Mouse (Mus musculus) hindbrain, embryonic 12.5 days (tissue): ENCODE results near the gene Ndufa6. TPM values are rescaled to one million over a fixed set of nuclear protein-coding genes. Genes with fewer than 3 reads are reported as not detected.
"Not testable (repeated sequence)": the region's sequence is repeated elsewhere in the genome, so short reads cannot be mapped to it uniquely, and the experiment has no call there.

Experiments used
- ATAC-seq: fragments of 200-750 bp; cut with Nextera tagmentation; 2 replicates; pipeline ENCODE4 v1.8.0; 2017; ENCODE audit warnings: moderate TSS enrichment; ENCODE audit not compliant: low FRiP score
- H3K27ac ChIP-seq: fragments of 300-500 bp; sonication (generic); 2 replicates; pipeline ENCODE4 v1.5.1; 2016; ENCODE audit warnings: mild to moderate bottlenecking
- H3K27me3 ChIP-seq: fragments of 300-500 bp; sonication (generic); 2 replicates; pipeline ENCODE4 v1.6.1; 2016; ENCODE audit warnings: mild to moderate bottlenecking
- H3K36me3 ChIP-seq: fragments of 300-500 bp; sonication (generic); 2 replicates; pipeline ENCODE4 v1.6.1; 2016; ENCODE audit warnings: mild to moderate bottlenecking
- H3K4me1 ChIP-seq: fragments of 300-500 bp; sonication (generic); 2 replicates; pipeline ENCODE4 v1.6.1; 2016
- H3K4me2 ChIP-seq: fragments of 300-500 bp; sonication (generic); replicated peaks from 2 replicates; pipeline ENCODE4 v1.6.1; 2016; ENCODE audit warnings: mild to moderate bottlenecking
- H3K4me3 ChIP-seq: fragments of 300-500 bp; sonication (generic); 2 replicates; pipeline ENCODE4 v1.5.1; 2016; ENCODE audit warnings: mild to moderate bottlenecking
- H3K9ac ChIP-seq: fragments of 300-500 bp; sonication (generic); 2 replicates; pipeline ENCODE4 v1.6.1; 2016; ENCODE audit warnings: mild to moderate bottlenecking, moderate library complexity
- H3K9me3 ChIP-seq: fragments of 300-500 bp; sonication (generic); replicated peaks from 2 replicates; pipeline ENCODE4 v1.6.1; 2016; ENCODE audit warnings: mild to moderate bottlenecking
- WGBS: fragments of 180-500 bp; shearing (Covaris S2); methylation state at CpG from one replicate; pipeline ENCODE4 v1.1.7; 2016; 5-methylcytosine and 5-hydroxymethylcytosine counted together
- polyA plus RNA-seq: library from polyadenylated mRNA; unstranded; fragments of >200 nt; fragmentation: Nextera tagmentation; extraction: Ambion mirVana; gene quantifications from 2 replicates; pipeline ENCODE4 v1.2.1, GENCODE M21; 2016

Gene Ndufa6
- polyA plus RNA-seq, 1 experiment from 2014 or later, result 295 TPM

- H3K27ac ChIP-seq, result peak overlapping the region; percentile 64; the same call in 1 of the 2 replicates
- H3K4me1 ChIP-seq, result peaks cover 21% of the 10 kb centered on the region
- peak overlapping the region; percentile 33 for H3K4me3 ChIP-seq
- H3K27me3 ChIP-seq, result no peaks in the 10 kb centered on the region; the same call in 1 of the 2 replicates
- peak overlapping the region; percentile 58 for H3K4me2 ChIP-seq
- no peaks in the 10 kb centered on the region for H3K9me3 ChIP-seq
- H3K36me3 ChIP-seq, result no peaks in the 10 kb centered on the region
- H3K9ac ChIP-seq, result no peak overlapping the region
- 16% methylated on average over 7 of the region's 7 CpGs for WGBS
- no peak; the same call in 1 of the 2 replicates for ATAC-seq
These were observed 25.4 kb upstream of the Ndufa6 start for GRCm38 (mm10) chr15:82379511-82379870.

GRCm38 (mm10) chr15:82378261-82379180 is 24.4 kb upstream of the Ndufa6 start:
- no peak for ATAC-seq
- no peak overlapping the region for H3K9ac ChIP-seq
- no peak overlapping the region for H3K4me3 ChIP-seq
- H3K4me2 ChIP-seq, result no peak overlapping the region
- H3K27ac ChIP-seq, result no peak overlapping the region
- 47% methylated on average over 15 of the region's 15 CpGs for WGBS
- peaks cover 21% of the 10 kb centered on the region for H3K4me1 ChIP-seq
- no peaks in the 10 kb centered on the region for H3K9me3 ChIP-seq
- H3K27me3 ChIP-seq, result no peaks in the 10 kb centered on the region; the same call in 1 of the 2 replicates
- H3K36me3 ChIP-seq, result no peaks in the 10 kb centered on the region

DNA sequence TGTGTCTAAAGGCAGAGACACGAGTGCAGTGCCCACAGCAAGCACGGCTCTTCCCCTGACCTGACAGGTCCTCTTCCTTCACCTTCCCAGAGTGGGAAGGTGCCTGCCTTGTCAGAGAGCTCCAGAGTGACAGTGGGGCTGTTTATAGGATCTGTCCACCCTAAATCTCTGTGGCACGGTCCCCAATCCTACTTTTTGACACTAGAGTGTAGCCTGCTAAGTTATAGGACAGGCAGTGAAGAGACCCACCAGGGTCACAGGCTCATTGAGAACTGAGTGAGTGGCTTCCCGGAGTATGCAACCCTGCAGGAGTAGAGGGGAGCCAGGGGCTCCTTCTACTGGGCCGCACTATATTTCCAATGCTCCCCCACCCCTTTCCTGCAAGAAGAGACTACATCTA is 23.6 kb upstream of the Ndufa6 start:
- Histone ChIP-seq H3K9ac (no peak overlapping the region), H3K9me3 (no peaks in the 10 kb centered on the region), H3K27me3 (no peaks in the 10 kb centered on the region; the same call in 1 of the 2 replicates), H3K36me3 (no peaks in the 10 kb centered on the region), H3K4me1 (peaks cover 21% of the 10 kb centered on the region), H3K4me2 (no peak overlapping the region), H3K27ac (no peak overlapping the region), H3K4me3 (no peak overlapping the region)
- WGBS, result 73% methylated on average over 5 of the region's 5 CpGs
- ATAC-seq, result no peak

DNA sequence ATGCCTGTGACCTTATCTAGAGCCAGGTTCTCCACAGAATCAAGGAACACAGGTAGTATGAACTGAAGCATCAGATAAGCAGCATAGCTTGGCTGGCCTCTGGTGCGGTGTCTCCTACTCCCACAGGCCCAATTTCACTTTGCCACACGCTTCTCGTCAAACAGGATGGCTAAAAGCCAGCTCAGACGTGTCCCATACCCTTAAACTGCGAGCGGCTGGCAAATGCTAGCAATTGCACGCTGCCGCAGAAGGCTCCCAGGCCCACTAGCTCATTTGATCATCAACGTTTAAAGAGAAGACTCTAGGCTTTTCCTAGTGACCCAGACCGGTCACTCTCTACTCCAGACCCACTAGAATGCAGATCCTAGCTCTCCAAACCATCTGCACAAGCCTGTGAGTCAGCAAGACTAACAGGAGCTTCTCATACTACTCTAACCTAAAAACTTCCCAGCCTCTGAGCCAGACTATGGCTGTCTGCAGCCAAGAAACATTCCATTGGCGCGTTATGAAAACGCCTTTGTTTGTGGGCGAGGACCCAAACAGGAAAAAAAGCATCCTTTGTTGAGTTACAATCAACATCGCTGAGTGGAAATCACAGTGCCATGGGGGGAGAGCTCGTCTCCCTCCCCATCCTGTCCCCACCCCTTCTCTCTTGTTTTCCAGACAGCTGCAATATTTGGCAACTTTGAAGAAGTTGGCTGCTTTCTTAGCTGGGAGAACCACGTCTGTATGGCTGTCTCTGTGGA is 22.4 kb upstream of the Ndufa6 start:
- no peak overlapping the region for H3K4me2 ChIP-seq
- no peaks in the 10 kb centered on the region for H3K36me3 ChIP-seq
- H3K27ac ChIP-seq, result peak overlapping the region; percentile 8; the same call in 1 of the 2 replicates
- WGBS, result 67% methylated on average over 17 of the region's 17 CpGs
- H3K9me3 ChIP-seq, result no peaks in the 10 kb centered on the region
- no peak for ATAC-seq
- H3K4me3 ChIP-seq, result no peak overlapping the region
- H3K9ac ChIP-seq, result no peak overlapping the region
- peaks cover 21% of the 10 kb centered on the region for H3K4me1 ChIP-seq
- H3K27me3 ChIP-seq, result no peaks in the 10 kb centered on the region

- Histone ChIP-seq H3K27ac (no peak overlapping the region), H3K36me3 (no peaks in the 10 kb centered on the region), H3K4me1 (peaks cover 17% of the 10 kb centered on the region), H3K27me3 (no peaks in the 10 kb centered on the region), H3K4me2 (no peak overlapping the region), H3K4me3 (no peak overlapping the region), H3K9ac (no peak overlapping the region), H3K9me3 (no peaks in the 10 kb centered on the region)
- ATAC-seq, result no peak
- WGBS, result 92% methylated on average over 9 of the region's 9 CpGs
These were observed 21.7 kb upstream of the Ndufa6 start for GRCm38 (mm10) chr15:82375855-82376254.

DNA sequence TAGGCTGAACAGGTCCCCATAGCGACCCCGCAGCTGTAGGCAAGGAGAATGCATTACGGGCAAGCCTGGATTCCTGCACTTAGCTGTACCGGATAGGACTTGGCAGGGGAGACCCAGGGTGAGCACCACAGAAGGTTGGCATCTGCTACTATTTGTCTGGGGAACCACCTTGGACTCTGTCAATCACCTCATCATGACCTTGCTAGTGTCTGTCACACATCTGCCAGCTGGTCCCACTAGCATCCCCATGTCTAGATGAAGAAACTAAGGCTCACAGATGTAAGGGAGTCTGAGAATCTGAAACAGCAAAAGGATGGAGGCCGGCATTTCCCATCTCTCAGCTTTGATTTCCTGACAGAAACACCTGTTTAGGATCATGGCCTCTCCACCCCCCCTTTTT is 20.3 kb upstream of the Ndufa6 start:
- no peaks in the 10 kb centered on the region for H3K36me3 ChIP-seq
- H3K4me2 ChIP-seq, result no peak overlapping the region
- WGBS, result 64% methylated on average over 5 of the region's 5 CpGs
- no peak overlapping the region for H3K9ac ChIP-seq
- H3K4me3 ChIP-seq, result no peak overlapping the region
- ATAC-seq, result no peak
- H3K4me1 ChIP-seq, result peaks cover 7% of the 10 kb centered on the region
- H3K9me3 ChIP-seq, result no peaks in the 10 kb centered on the region
- no peaks in the 10 kb centered on the region for H3K27me3 ChIP-seq
- no peak overlapping the region for H3K27ac ChIP-seq

GRCm38 (mm10) chr15:82372991-82373390 is 18.9 kb upstream of the Ndufa6 start:
- Histone ChIP-seq H3K4me2 (no peak overlapping the region), H3K36me3 (no peaks in the 10 kb centered on the region), H3K9me3 (no peaks in the 10 kb centered on the region), H3K4me3 (no peak overlapping the region), H3K9ac (no peak overlapping the region), H3K27ac (no peak overlapping the region), H3K27me3 (no peaks in the 10 kb centered on the region), H3K4me1 (peaks cover 7% of the 10 kb centered on the region)
- ATAC-seq, result no peak
- WGBS, result 88% methylated on average over 5 of the region's 5 CpGs

GRCm38 (mm10) chr15:82372446-82372845 is 18.3 kb upstream of the Ndufa6 start:
- Histone ChIP-seq H3K9me3 (no peaks in the 10 kb centered on the region), H3K4me2 (no peak overlapping the region), H3K9ac (no peak overlapping the region), H3K36me3 (no peaks in the 10 kb centered on the region), H3K4me1 (peaks cover 7% of the 10 kb centered on the region; the same call in 1 of the 2 replicates), H3K4me3 (no peak overlapping the region), H3K27ac (no peak overlapping the region), H3K27me3 (no peaks in the 10 kb centered on the region)
- 90% methylated on average over 6 of the region's 6 CpGs for WGBS
- no peak for ATAC-seq

DNA sequence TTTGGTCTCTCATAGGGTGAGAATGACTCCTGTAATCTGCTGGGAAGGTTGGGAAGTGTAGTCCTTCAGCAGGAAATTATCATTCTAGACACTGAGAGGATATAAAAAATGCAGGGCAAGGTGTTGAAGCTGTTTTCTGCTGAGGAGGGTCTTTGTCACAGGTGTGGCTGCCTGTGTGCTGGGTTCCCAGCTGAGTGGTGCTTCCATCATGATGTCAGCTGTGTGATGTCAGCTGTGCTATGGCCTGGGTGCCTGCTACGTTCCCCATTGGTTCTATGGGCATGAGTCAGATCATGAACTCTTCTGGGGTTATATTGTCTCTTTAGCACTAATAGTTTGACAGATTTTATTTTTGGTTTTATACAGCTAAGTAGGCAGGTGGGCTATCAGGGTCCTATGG is 14.7 kb upstream of the Ndufa6 start:
- H3K4me1 ChIP-seq, result no peaks in the 10 kb centered on the region
- 76% methylated on average over 1 of the region's 1 CpGs for WGBS
- no peak overlapping the region for H3K4me3 ChIP-seq
- no peaks in the 10 kb centered on the region for H3K27me3 ChIP-seq
- H3K9me3 ChIP-seq, result no peaks in the 10 kb centered on the region
- H3K36me3 ChIP-seq, result no peaks in the 10 kb centered on the region
- H3K4me2 ChIP-seq, result no peak overlapping the region
- no peak overlapping the region for H3K27ac ChIP-seq
- ATAC-seq, result no peak
- H3K9ac ChIP-seq, result no peak overlapping the region

DNA sequence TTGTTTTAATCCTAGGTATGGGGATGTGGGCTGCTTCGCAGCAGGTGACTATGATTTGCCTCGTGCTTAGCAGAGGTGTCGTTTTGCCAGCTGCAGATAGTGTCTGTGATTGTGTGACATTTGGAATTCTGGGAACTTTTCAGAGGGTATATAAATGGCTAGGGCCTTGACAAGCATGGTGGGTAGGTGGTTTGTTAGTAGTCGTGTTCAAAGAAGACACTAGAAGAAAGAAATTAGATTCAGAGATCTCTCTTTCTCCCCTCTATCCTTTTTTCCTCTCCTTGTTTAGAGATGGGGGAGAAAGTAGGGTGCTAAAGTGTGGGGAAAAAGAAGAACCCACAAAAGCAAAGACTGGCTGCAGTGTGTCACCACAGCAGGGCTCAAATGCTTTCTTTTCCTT is 14.0 kb upstream of the Ndufa6 start:
- no peak overlapping the region for H3K4me3 ChIP-seq

GRCm38 (mm10) chr15:82364561-82364960 is 10.4 kb upstream of the Ndufa6 start:
- 9% methylated on average over 4 of the region's 9 CpGs for WGBS
- H3K9me3 ChIP-seq, H3K9ac ChIP-seq, H3K36me3 ChIP-seq, H3K4me1 ChIP-seq, H3K27me3 ChIP-seq, ATAC-seq, H3K27ac ChIP-seq, H3K4me2 ChIP-seq, H3K4me3 ChIP-seq: not testable (repeated sequence)

More for the DNA sequence above, 14.0 kb upstream of the Ndufa6 start:
- no peak for ATAC-seq
- Histone ChIP-seq H3K9ac (no peak overlapping the region), H3K27ac (no peak overlapping the region), H3K4me2 (no peak overlapping the region), H3K27me3 (no peaks in the 10 kb centered on the region), H3K36me3 (no peaks in the 10 kb centered on the region), H3K9me3 (no peaks in the 10 kb centered on the region), H3K4me1 (no peaks in the 10 kb centered on the region)
- WGBS, result 91% methylated on average over 4 of the region's 4 CpGs

DNA sequence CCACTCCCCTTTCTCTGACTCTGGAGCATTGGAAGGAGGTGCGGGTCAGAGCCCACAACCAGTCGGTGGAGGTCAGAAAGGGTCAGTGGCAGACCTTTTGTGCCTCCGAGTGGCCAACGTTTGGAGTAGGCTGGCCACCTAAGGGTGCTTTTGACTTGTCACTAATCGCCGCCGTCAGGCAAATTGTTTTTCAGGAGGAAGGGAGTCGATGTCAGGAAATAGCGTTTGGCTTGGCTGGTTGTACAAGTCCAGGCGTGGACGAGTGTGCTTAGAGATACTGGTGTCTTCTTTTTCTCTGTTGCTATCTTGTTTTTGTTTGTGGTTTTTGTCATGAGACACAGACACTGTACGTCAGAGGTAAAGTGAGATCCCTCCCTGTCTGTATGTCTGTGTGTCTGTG is 9.7 kb upstream of the Ndufa6 start:
- H3K9me3 ChIP-seq, H3K27me3 ChIP-seq, H3K4me3 ChIP-seq, H3K4me1 ChIP-seq, H3K9ac ChIP-seq, H3K4me2 ChIP-seq, H3K27ac ChIP-seq, H3K36me3 ChIP-seq, ATAC-seq: not testable (repeated sequence)
- WGBS, result 77% methylated on average over 9 of the region's 12 CpGs
